Mouse (Mus musculus) limb, embryonic 14.5 days (tissue): Measurements from ENCODE around the gene Atp5l. TPM values are rescaled to one million over a fixed set of nuclear protein-coding genes. Genes with fewer than 3 reads are reported as not detected.

ENCODE experiments used
- ATAC-seq: fragments of 200-750 bp; cut with Nextera tagmentation; 2 replicates; pipeline ENCODE4 v1.8.0; 2017; ENCODE audit warnings: low read depth, moderate number of reproducible peaks, moderate TSS enrichment; ENCODE audit not compliant: low FRiP score
- DNase-seq: peaks from one replicate; pipeline ENCODE4 v3.0.0-alpha.2; 2015; ENCODE audit warnings: low spot score
- H3K27ac ChIP-seq: fragments of 300-500 bp; sonication (generic); replicated peaks from 2 replicates; pipeline ENCODE4 v1.5.1; 2014; ENCODE audit warnings: low read depth, mild to moderate bottlenecking, low read length, moderate library complexity, mixed read lengths
- H3K27me3 ChIP-seq: fragments of 300-500 bp; sonication (generic); 2 replicates; pipeline ENCODE4 v1.6.1; 2014; ENCODE audit warnings: low read length, mixed read lengths; ENCODE audit not compliant: control insufficient read depth, insufficient read depth
- H3K36me3 ChIP-seq: fragments of 300-500 bp; sonication (generic); 2 replicates; pipeline ENCODE4 v1.6.1; 2014; ENCODE audit warnings: mild to moderate bottlenecking, low read length, moderate library complexity, mixed read lengths; ENCODE audit not compliant: control insufficient read depth, insufficient read depth
- H3K4me1 ChIP-seq: fragments of 300-500 bp; sonication (generic); 2 replicates; pipeline ENCODE4 v1.6.1; 2014; ENCODE audit warnings: antibody characterized with exemption, low read length, mixed read lengths; ENCODE audit not compliant: control insufficient read depth, insufficient read depth
- H3K4me2 ChIP-seq: fragments of 300-500 bp; sonication (generic); replicated peaks from 2 replicates; pipeline ENCODE4 v1.6.1; 2014; ENCODE audit warnings: low read depth, mild to moderate bottlenecking, low read length, moderate library complexity; ENCODE audit not compliant: severe bottlenecking
- H3K4me3 ChIP-seq: fragments of 300-500 bp; sonication (generic); replicated peaks from 2 replicates; pipeline ENCODE4 v1.5.1; 2014; ENCODE audit warnings: low read length
- H3K9ac ChIP-seq: fragments of 300-500 bp; sonication (generic); 2 replicates; pipeline ENCODE4 v1.6.1; 2014; ENCODE audit warnings: mild to moderate bottlenecking, low read depth, low read length, moderate library complexity; ENCODE audit not compliant: severe bottlenecking
- H3K9me3 ChIP-seq: fragments of 300-500 bp; sonication (generic); 2 replicates; pipeline ENCODE4 v1.6.1; 2016; ENCODE audit warnings: low read length; ENCODE audit not compliant: control insufficient read depth
- POLR2A ChIP-seq: fragments of 200-500 bp; IDR thresholded peaks from 2 replicates; pipeline ENCODE4 v1.8.0; 2012; ENCODE audit warnings: inconsistent platforms, mild to moderate bottlenecking, moderate library complexity, borderline replicate concordance; ENCODE audit not compliant: insufficient read depth, insufficient read length; ENCODE audit errors: extremely low read depth
- WGBS: fragments of 180-500 bp; shearing (Covaris S2); extraction: QIAGEN DNeasy Blood & Tissue Kit; methylation state at CpG from one replicate; pipeline ENCODE4 v1.1.7; 2014; 5-methylcytosine and 5-hydroxymethylcytosine counted together
- polyA plus RNA-seq, 2 experiments: library from polyadenylated mRNA; depleted of rRNA in 1 of 2; stranded (reverse) in 1 of 2; unstranded in 1 of 2; fragments of >200 nt; fragmentation: Nextera tagmentation in 1 of 2; extraction: Ambion mirVana in 1 of 2; gene quantifications; 2 replicates each; pipeline versions ENCODE4 v1.2.1 to v1.2.3; 2012 to 2014

The Atp5l gene
- polyA plus RNA-seq, 2 experiments, result 525 to 764 TPM

DNA sequence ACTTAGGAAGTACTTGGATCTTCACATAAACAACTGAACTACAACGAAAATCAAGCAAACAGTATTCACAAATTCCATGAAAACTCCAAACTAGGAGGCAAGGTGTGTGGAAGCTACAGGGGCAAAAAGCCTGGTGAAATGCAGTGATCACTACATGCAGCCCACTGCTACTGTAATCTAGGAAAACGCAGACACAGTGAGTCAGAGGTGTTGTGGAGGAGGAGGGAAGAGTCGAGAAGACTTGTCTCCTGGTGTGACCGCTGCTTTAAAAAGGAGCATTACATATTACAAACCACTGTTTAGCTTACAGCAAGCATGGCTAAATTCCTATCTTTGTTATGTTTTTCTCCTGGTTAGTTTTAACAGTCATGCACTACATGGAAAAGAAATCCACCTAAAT lies 9.2 kb downstream of the Atp5l start:
- no peaks in the 10 kb centered on the region for H3K27me3 ChIP-seq
- H3K9me3 ChIP-seq, result no peaks in the 10 kb centered on the region
- no peaks in the 10 kb centered on the region for H3K4me1 ChIP-seq
- no peak overlapping the region for H3K4me3 ChIP-seq
- no peak overlapping the region for H3K9ac ChIP-seq
- H3K27ac ChIP-seq, result no peak overlapping the region
- WGBS, result 94% methylated on average over 4 of the region's 4 CpGs
- ATAC-seq, result no peak
- H3K4me2 ChIP-seq, result no peak overlapping the region
- DNase-seq, result no peak
- H3K36me3 ChIP-seq, result peaks cover 34% of the 10 kb centered on the region
- no peak for TF ChIP-seq POLR2A

DNA sequence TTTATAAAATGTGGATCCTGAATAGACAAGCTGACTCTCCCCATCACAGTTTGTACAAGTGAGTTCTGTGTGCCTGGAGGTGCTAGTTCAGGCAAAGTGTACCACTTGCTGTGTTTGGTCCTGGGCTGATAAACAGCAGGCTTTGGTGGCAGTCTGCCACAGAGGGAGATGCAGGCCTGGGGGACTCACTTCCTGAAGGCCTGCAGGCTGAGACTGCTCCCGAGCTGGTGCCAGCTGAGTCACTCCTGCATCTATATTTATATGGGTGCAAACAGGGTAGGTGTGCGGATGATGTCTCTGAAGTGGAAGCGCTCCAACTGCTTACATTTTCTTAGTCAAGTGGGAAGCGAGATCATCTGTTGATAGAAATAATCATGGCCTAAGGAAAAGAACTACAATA lies 14.9 kb downstream of the Atp5l start:
- H3K4me3 ChIP-seq, result no peak overlapping the region
- H3K4me2 ChIP-seq, result no peak overlapping the region
- H3K4me1 ChIP-seq, result no peaks in the 10 kb centered on the region
- TF ChIP-seq POLR2A, result no peak
- H3K27ac ChIP-seq, result no peak overlapping the region
- ATAC-seq (no peak), DNase-seq (no peak)
- H3K36me3 ChIP-seq, result 0 out of 2 replicates have a peak, but pooled peaks cover 2% of the 10 kb centered on the region
- no peaks in the 10 kb centered on the region for H3K27me3 ChIP-seq
- no peak overlapping the region for H3K9ac ChIP-seq
- WGBS, result 68% methylated on average over 4 of the region's 4 CpGs
- no peaks in the 10 kb centered on the region for H3K9me3 ChIP-seq

DNA sequence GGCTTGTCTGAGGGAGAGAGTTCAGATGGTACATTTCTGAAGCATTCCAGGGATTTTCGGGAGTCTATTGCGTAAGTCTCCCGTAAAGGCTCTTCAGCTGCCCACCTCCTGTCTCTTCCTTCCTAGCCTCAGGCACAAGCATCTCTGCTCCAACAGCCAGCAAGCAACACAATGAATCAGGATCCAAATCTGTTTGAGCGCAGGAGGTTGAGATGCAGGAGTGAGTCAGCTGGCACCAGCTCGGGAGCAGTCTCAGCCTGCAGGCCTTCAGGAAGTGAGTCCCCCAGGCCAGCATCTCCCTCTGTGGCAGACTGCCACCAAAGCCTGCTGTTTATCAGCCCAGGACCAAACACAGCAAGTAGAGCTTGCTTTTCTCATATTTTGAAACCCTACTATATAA lies 15.6 kb downstream of the Atp5l start:
- H3K9me3 ChIP-seq, result no peaks in the 10 kb centered on the region
- no peak for TF ChIP-seq POLR2A
- DNase-seq (no peak), ATAC-seq (no peak)
- H3K36me3 ChIP-seq, result no peaks in the 10 kb centered on the region
- H3K4me1 ChIP-seq, result no peaks in the 10 kb centered on the region
- no peak overlapping the region for H3K9ac ChIP-seq
- no peaks in the 10 kb centered on the region for H3K27me3 ChIP-seq
- no peak overlapping the region for H3K4me2 ChIP-seq
- no peak overlapping the region for H3K27ac ChIP-seq
- no peak overlapping the region for H3K4me3 ChIP-seq
- WGBS, result 63% methylated on average over 5 of the region's 5 CpGs

DNA sequence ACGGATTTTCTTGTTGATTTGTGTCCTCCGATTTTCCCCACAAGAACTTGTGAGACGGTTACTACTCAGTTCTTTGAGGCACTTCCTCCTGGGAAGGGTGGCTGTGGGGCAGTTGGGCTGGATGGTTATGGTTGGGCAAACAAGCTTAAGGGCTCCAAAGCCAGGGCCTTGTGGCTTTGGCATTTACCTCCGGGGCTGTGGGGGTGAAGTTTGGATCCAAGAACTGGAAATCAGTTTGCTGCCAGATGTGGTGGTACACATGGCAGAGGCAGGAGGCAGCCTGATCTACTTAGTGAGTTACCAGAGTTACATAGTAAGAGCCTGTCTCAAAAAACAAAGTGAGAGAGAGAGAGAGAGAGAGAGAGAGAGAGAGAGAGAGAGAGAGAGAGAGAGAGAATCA lies 16.7 kb downstream of the Atp5l start:
- no peak overlapping the region for H3K4me2 ChIP-seq
- 81% methylated on average over 4 of the region's 4 CpGs for WGBS
- no peak for TF ChIP-seq POLR2A
- no peaks in the 10 kb centered on the region for H3K4me1 ChIP-seq
- H3K9ac ChIP-seq, result no peak overlapping the region
- no peaks in the 10 kb centered on the region for H3K27me3 ChIP-seq
- no peak overlapping the region for H3K27ac ChIP-seq
- no peaks in the 10 kb centered on the region for H3K36me3 ChIP-seq
- ATAC-seq, result no peak
- H3K9me3 ChIP-seq, result no peaks in the 10 kb centered on the region
- no peak for DNase-seq
- no peak overlapping the region for H3K4me3 ChIP-seq

DNA sequence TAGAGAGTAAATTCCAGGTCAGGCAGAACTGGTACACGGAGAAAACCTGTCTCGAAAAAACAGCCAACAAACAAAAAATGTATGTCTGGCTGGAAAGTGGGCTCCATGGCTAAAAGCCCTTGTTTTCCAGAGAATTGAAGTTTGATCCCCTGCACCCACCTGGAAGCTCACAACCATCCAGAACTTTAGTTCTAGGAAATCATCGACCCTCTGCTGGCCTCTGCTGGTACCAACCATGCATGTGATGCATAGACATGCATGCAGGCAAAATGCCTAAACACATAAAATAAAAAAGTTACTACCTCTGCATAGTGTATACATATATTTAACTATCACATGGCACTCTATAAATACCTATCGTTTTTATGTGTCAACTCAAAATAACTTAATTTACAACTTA lies 20.1 kb downstream of the Atp5l start:
- no peaks in the 10 kb centered on the region for H3K4me1 ChIP-seq
- H3K4me3 ChIP-seq, result no peak overlapping the region
- H3K9me3 ChIP-seq, result no peaks in the 10 kb centered on the region
- no peak overlapping the region for H3K4me2 ChIP-seq
- DNase-seq, result no peak
- no peak for TF ChIP-seq POLR2A
- H3K9ac ChIP-seq, result no peak overlapping the region
- WGBS, result 57% methylated on average over 4 of the region's 4 CpGs
- no peaks in the 10 kb centered on the region for H3K27me3 ChIP-seq
- ATAC-seq, result no peak
- no peaks in the 10 kb centered on the region for H3K36me3 ChIP-seq
- no peak overlapping the region for H3K27ac ChIP-seq

DNA sequence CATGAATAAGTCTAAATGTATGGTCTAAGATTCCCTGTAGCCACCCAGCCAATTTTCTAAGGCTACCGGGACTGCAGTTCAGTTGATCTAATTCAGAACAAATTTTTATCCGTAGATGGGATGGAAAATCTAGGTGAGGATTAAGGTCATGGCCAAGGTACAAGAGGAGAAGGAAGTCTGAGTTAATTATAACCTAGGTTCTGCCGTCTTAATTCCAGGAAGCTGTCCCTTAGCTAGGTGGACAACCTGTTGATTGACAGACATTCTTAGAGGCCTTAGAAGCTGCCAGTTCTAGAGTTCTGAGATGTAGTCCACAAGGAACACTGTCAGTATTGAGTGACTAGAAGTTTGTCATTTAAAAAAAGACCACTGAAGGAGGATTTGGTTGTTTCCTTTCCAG lies 20.8 kb downstream of the Atp5l start:
- H3K9me3 ChIP-seq, result no peaks in the 10 kb centered on the region
- no peak for TF ChIP-seq POLR2A
- ATAC-seq (no peak), DNase-seq (no peak)
- 76% methylated on average over 3 of the region's 3 CpGs for WGBS
- no peak overlapping the region for H3K9ac ChIP-seq
- no peaks in the 10 kb centered on the region for H3K27me3 ChIP-seq
- no peak overlapping the region for H3K27ac ChIP-seq
- H3K4me1 ChIP-seq, result no peaks in the 10 kb centered on the region
- no peaks in the 10 kb centered on the region for H3K36me3 ChIP-seq
- no peak overlapping the region for H3K4me3 ChIP-seq
- no peak overlapping the region for H3K4me2 ChIP-seq
